Mouse (Mus musculus) neural tube, embryonic 13.5 days (tissue): ENCODE data around the gene Msi2. TPM values are rescaled to one million over a fixed set of nuclear protein-coding genes. Genes with fewer than 3 reads are reported as not detected.

ENCODE experiments used
- ATAC-seq: fragments of 200-750 bp; cut with Nextera tagmentation; 2 replicates; pipeline ENCODE4 v1.8.0; 2017; ENCODE audit warnings: low read depth, mild to moderate bottlenecking, moderate TSS enrichment, moderate library complexity
- H3K27ac ChIP-seq: fragments of 300-500 bp; sonication (generic); replicated peaks from 2 replicates; pipeline ENCODE4 v1.5.1; 2015; ENCODE audit warnings: moderate library complexity, mild to moderate bottlenecking, inconsistent platforms
- H3K27me3 ChIP-seq: fragments of 300-500 bp; sonication (generic); 2 replicates; pipeline ENCODE4 v1.6.1; 2015; ENCODE audit warnings: mild to moderate bottlenecking, inconsistent platforms
- H3K36me3 ChIP-seq: fragments of 300-500 bp; sonication (generic); 2 replicates; pipeline ENCODE4 v1.6.1; 2015; ENCODE audit warnings: mild to moderate bottlenecking, inconsistent platforms
- H3K4me1 ChIP-seq: fragments of 300-500 bp; sonication (generic); replicated peaks from 2 replicates; pipeline ENCODE4 v1.6.1; 2015; ENCODE audit warnings: inconsistent platforms
- H3K4me2 ChIP-seq: fragments of 300-500 bp; sonication (generic); 2 replicates; pipeline ENCODE4 v1.6.1; 2015; ENCODE audit warnings: inconsistent platforms, mild to moderate bottlenecking, moderate library complexity
- H3K4me3 ChIP-seq: fragments of 300-500 bp; sonication (generic); 2 replicates; pipeline ENCODE4 v1.5.1; 2015; ENCODE audit warnings: mild to moderate bottlenecking, inconsistent platforms
- H3K9ac ChIP-seq: fragments of 300-500 bp; sonication (generic); 2 replicates; pipeline ENCODE4 v1.6.1; 2015; ENCODE audit warnings: moderate library complexity, mild to moderate bottlenecking, inconsistent platforms
- H3K9me3 ChIP-seq: fragments of 300-500 bp; sonication (generic); 2 replicates; pipeline ENCODE4 v1.6.1; 2016; ENCODE audit warnings: inconsistent platforms
- WGBS: fragments of 180-500 bp; shearing (Covaris S2); methylation state at CpG from one replicate; pipeline ENCODE4 v1.1.7; 2015; 5-methylcytosine and 5-hydroxymethylcytosine counted together
- polyA plus RNA-seq: library from polyadenylated mRNA; unstranded; fragments of >200 nt; fragmentation: Nextera tagmentation; extraction: Ambion mirVana; gene quantifications from 2 replicates; pipeline ENCODE4 v1.2.1, GENCODE M21; 2015

Gene Msi2
- polyA plus RNA-seq, 1 experiment from 2014 or later = 20.9 TPM

GRCm38 (mm10) chr11:88720261-88721143 is 2.2 kb upstream of the Msi2 start:
- Histone ChIP-seq H3K4me1 (peaks cover 35% of the 10 kb centered on the region), H3K4me3 (no peak overlapping the region), H3K9me3 (no peaks in the 10 kb centered on the region), H3K27ac (no peak overlapping the region), H3K27me3 (no peaks in the 10 kb centered on the region), H3K4me2 (peak overlapping the region; percentile 89; the same call in 1 of the 2 replicates), H3K36me3 (no peaks in the 10 kb centered on the region), H3K9ac (no peak overlapping the region)
- 66% methylated on average over 13 of the region's 13 CpGs for WGBS
- ATAC-seq = no peak

- Histone ChIP-seq H3K9me3 (no peaks in the 10 kb centered on the region), H3K4me1 (peaks cover 44% of the 10 kb centered on the region), H3K27ac (0 out of 2 replicates have a peak overlapping the region, but pooled peaks have one; percentile 94), H3K27me3 (no peaks in the 10 kb centered on the region), H3K36me3 (no peaks in the 10 kb centered on the region), H3K4me2 (peak overlapping the region; percentile 89), H3K4me3 (peak overlapping the region; percentile 92), H3K9ac (no peak overlapping the region)
- WGBS = 43% methylated on average over 3 of the region's 3 CpGs
- ATAC-seq = no peak
These were observed 1.3 kb upstream of the Msi2 start for GRCm38 (mm10) chr11:88719601-88720000.

- no peaks in the 10 kb centered on the region for H3K36me3 ChIP-seq
- H3K9ac ChIP-seq = peak overlapping the region; percentile 81
- H3K27me3 ChIP-seq = no peaks in the 10 kb centered on the region
- H3K27ac ChIP-seq = peak overlapping the region; percentile 94
- H3K4me3 ChIP-seq = peak overlapping the region; percentile 92
- H3K9me3 ChIP-seq = no peaks in the 10 kb centered on the region
- ATAC-seq = peak; percentile 69; the same call in 1 of the 2 replicates
- WGBS = 3% methylated on average over 38 of the region's 38 CpGs
- peaks cover 50% of the 10 kb centered on the region for H3K4me1 ChIP-seq
- H3K4me2 ChIP-seq = peak overlapping the region; percentile 89
These were observed 668 bp upstream of the Msi2 start for GRCm38 (mm10) chr11:88718766-88719595.

GRCm38 (mm10) chr11:88717644-88718049 is 666 bp downstream of the Msi2 start:
- Histone ChIP-seq H3K4me2 (peak overlapping the region; percentile 89), H3K9me3 (no peaks in the 10 kb centered on the region), H3K27me3 (no peaks in the 10 kb centered on the region), H3K9ac (peak overlapping the region; percentile 99), H3K4me3 (peak overlapping the region; percentile 92), H3K36me3 (0 out of 2 replicates have a peak, but pooled peaks cover under 1% of the 10 kb centered on the region), H3K27ac (peak overlapping the region; percentile 94), H3K4me1 (peaks cover 58% of the 10 kb centered on the region)
- ATAC-seq = peak; percentile 50
- WGBS = 3% methylated on average over 32 of the region's 38 CpGs

- peaks cover 6% of the 10 kb centered on the region for H3K36me3 ChIP-seq
- H3K4me3 ChIP-seq = peak overlapping the region; percentile 92
- peak overlapping the region; percentile 94 for H3K27ac ChIP-seq
- WGBS = 0% methylated on average over 19 of the region's 19 CpGs
- peak overlapping the region; percentile 99 for H3K9ac ChIP-seq
- ATAC-seq = no peak; the same call in 1 of the 2 replicates
- no peaks in the 10 kb centered on the region for H3K27me3 ChIP-seq
- H3K4me1 ChIP-seq = peaks cover 63% of the 10 kb centered on the region
- H3K4me2 ChIP-seq = peak overlapping the region; percentile 89
- no peaks in the 10 kb centered on the region for H3K9me3 ChIP-seq
These were observed 1.2 kb downstream of the Msi2 start for GRCm38 (mm10) chr11:88717016-88717643.

GRCm38 (mm10) chr11:88716061-88716994 is 2.0 kb downstream of the Msi2 start:
- Histone ChIP-seq H3K4me2 (peak overlapping the region; percentile 89), H3K4me3 (peak overlapping the region; percentile 92), H3K9me3 (no peaks in the 10 kb centered on the region), H3K27ac (peak overlapping the region; percentile 94), H3K9ac (peak overlapping the region; percentile 99), H3K4me1 (peaks cover 69% of the 10 kb centered on the region), H3K27me3 (no peaks in the 10 kb centered on the region), H3K36me3 (peaks cover 14% of the 10 kb centered on the region)
- ATAC-seq = no peak
- under 1% methylated on average over 23 of the region's 23 CpGs for WGBS

GRCm38 (mm10) chr11:88715299-88715698 is 3.0 kb downstream of the Msi2 start:
- no peaks in the 10 kb centered on the region for H3K9me3 ChIP-seq
- H3K4me2 ChIP-seq = peak overlapping the region; percentile 89
- H3K36me3 ChIP-seq = peaks cover 23% of the 10 kb centered on the region
- 20% methylated on average over 7 of the region's 7 CpGs for WGBS
- H3K4me3 ChIP-seq = peak overlapping the region; percentile 92
- peak overlapping the region; percentile 33; the same call in 1 of the 2 replicates for H3K27ac ChIP-seq
- ATAC-seq = no peak
- H3K27me3 ChIP-seq = no peaks in the 10 kb centered on the region
- H3K4me1 ChIP-seq = peaks cover 70% of the 10 kb centered on the region
- H3K9ac ChIP-seq = peak overlapping the region; percentile 99

GRCm38 (mm10) chr11:88714127-88714526 is 4.2 kb downstream of the Msi2 start:
- Histone ChIP-seq H3K4me2 (peak overlapping the region; percentile 89), H3K4me1 (peaks cover 70% of the 10 kb centered on the region), H3K36me3 (peaks cover 34% of the 10 kb centered on the region), H3K27ac (no peak overlapping the region), H3K9ac (peak overlapping the region; percentile 31; the same call in 1 of the 2 replicates), H3K9me3 (no peaks in the 10 kb centered on the region), H3K4me3 (peak overlapping the region; percentile 92), H3K27me3 (no peaks in the 10 kb centered on the region)
- 59% methylated on average over 7 of the region's 7 CpGs for WGBS
- no peak for ATAC-seq

GRCm38 (mm10) chr11:88713479-88713878 is 4.8 kb downstream of the Msi2 start:
- H3K4me3 ChIP-seq = peak overlapping the region; percentile 92
- H3K9ac ChIP-seq = peak overlapping the region; percentile 31; the same call in 1 of the 2 replicates
- WGBS = 40% methylated on average over 9 of the region's 9 CpGs
- H3K4me1 ChIP-seq = peaks cover 77% of the 10 kb centered on the region
- H3K36me3 ChIP-seq = peaks cover 38% of the 10 kb centered on the region
- H3K4me2 ChIP-seq = peak overlapping the region; percentile 89
- no peak overlapping the region for H3K27ac ChIP-seq
- no peaks in the 10 kb centered on the region for H3K27me3 ChIP-seq
- ATAC-seq = no peak
- H3K9me3 ChIP-seq = no peaks in the 10 kb centered on the region

- Histone ChIP-seq H3K36me3 (peaks cover 59% of the 10 kb centered on the region), H3K9ac (no peak overlapping the region), H3K27ac (no peak overlapping the region; the same call in 1 of the 2 replicates), H3K4me3 (no peak overlapping the region), H3K4me2 (no peak overlapping the region), H3K4me1 (peaks cover 93% of the 10 kb centered on the region), H3K9me3 (no peaks in the 10 kb centered on the region), H3K27me3 (no peaks in the 10 kb centered on the region)
- ATAC-seq = no peak
- WGBS = 65% methylated on average over 15 of the region's 15 CpGs
These were observed 8.3 kb downstream of the Msi2 start for GRCm38 (mm10) chr11:88709876-88710614.
